Mouse (Mus musculus): ENCODE measurements around the gene Sncb. TPM values are rescaled to one million over a fixed set of nuclear protein-coding genes. Genes with fewer than 3 reads are reported as not detected.

The Sncb gene
- total RNA-seq, 2 experiments from 2014 or later = 925 to 932 TPM

- DNase-seq (ENCODE audit: low spot score in 2 of 2) = no peak
Measured at GRCm38 (mm10) chr13:54783698-54784097, 17.3 kb upstream of the Sncb start, which contains the start of gene Eif4e1b. TSS of gene Eif4e1b (plus strand) at chr13:54783998.

- no peak for DNase-seq (ENCODE audit: low spot score in 2 of 2)
Measured at GRCm38 (mm10) chr13:54783235-54783634, 16.8 kb upstream of the Sncb start.

GRCm38 (mm10) chr13:54781086-54781485 lies 14.7 kb upstream of the Sncb start:
- DNase-seq (ENCODE audit: low spot score in 2 of 2) = peak; percentile 53 to 58

GRCm38 (mm10) chr13:54780592-54780991 lies 14.2 kb upstream of the Sncb start:
- peak; percentile 65 to 75 for DNase-seq (ENCODE audit: low spot score in 2 of 2)

- DNase-seq (ENCODE audit: low spot score in 2 of 2) = no peak
Measured at GRCm38 (mm10) chr13:54767012-54767411, 617 bp upstream of the Sncb start.

- no peak for DNase-seq (ENCODE audit: low spot score in 2 of 2)
Measured at GRCm38 (mm10) chr13:54765281-54766191, 859 bp downstream of the Sncb start.

GRCm38 (mm10) chr13:54760906-54761305 lies 5.5 kb downstream of the Sncb start:
- DNase-seq (ENCODE audit: low spot score in 2 of 2) = no peak

- DNase-seq (ENCODE audit: low spot score in 2 of 2) = peak; percentile 87 to 88
Measured at GRCm38 (mm10) chr13:54760164-54760795, 6.1 kb downstream of the Sncb start.

GRCm38 (mm10) chr13:54759496-54759895 lies 6.9 kb downstream of the Sncb start:
- peak in 1 of 2 experiments; percentile 16 for DNase-seq (ENCODE audit: low spot score in 2 of 2)

GRCm38 (mm10) chr13:54758756-54759470 lies 7.5 kb downstream of the Sncb start:
- DNase-seq (ENCODE audit: low spot score in 2 of 2) = peak in 1 of 2 experiments; percentile 10

- peak; percentile 90 to 94 for DNase-seq (ENCODE audit: low spot score in 2 of 2)
Measured at GRCm38 (mm10) chr13:54758045-54758755, 8.2 kb downstream of the Sncb start.

GRCm38 (mm10) chr13:54757093-54757830 lies 9.1 kb downstream of the Sncb start:
- DNase-seq (ENCODE audit: low spot score in 2 of 2) = peak in 1 of 2 experiments; percentile 30

GRCm38 (mm10) chr13:54756156-54756712 lies 10.2 kb downstream of the Sncb start:
- DNase-seq (ENCODE audit: low spot score in 2 of 2) = peak in 1 of 2 experiments; percentile 4

GRCm38 (mm10) chr13:54755201-54755830 lies 11.1 kb downstream of the Sncb start:
- peak in 1 of 2 experiments; percentile 56 for DNase-seq (ENCODE audit: low spot score in 2 of 2)

GRCm38 (mm10) chr13:54754169-54755080 lies 12.0 kb downstream of the Sncb start:
- DNase-seq (ENCODE audit: low spot score in 2 of 2) = peak in 1 of 2 experiments; percentile 20

GRCm38 (mm10) chr13:54753733-54754132 lies 12.7 kb downstream of the Sncb start:
- no peak for DNase-seq (ENCODE audit: low spot score in 2 of 2)

- peak; percentile 83 to 90 for DNase-seq (ENCODE audit: low spot score in 2 of 2)
Measured at GRCm38 (mm10) chr13:54752656-54753055, 13.7 kb downstream of the Sncb start.

- DNase-seq (ENCODE audit: low spot score in 2 of 2) = no peak
Measured at GRCm38 (mm10) chr13:54750699-54751098, 15.7 kb downstream of the Sncb start.
